Mouse (Mus musculus) testis, adult 2 months (tissue): ENCODE measurements at regions not wholly inside any gene's neighbourhood (a gene's known extent, or its start where the extent isn't known, plus 50 kb on each side); places are given as distances from the start of the nearest gene placed in this dataset.

Source experiments
- CTCF ChIP-seq: fragments of 200-500 bp; IDR thresholded peaks from 2 replicates; pipeline ENCODE4 v1.5.1; 2012; ENCODE audit warnings: low read depth, mild to moderate bottlenecking, inconsistent platforms, low read length, moderate library complexity; ENCODE audit not compliant: control insufficient read depth, insufficient read depth, insufficient replicate concordance
- POLR2A ChIP-seq: fragments of 200-500 bp; IDR thresholded peaks from 2 replicates; pipeline ENCODE4 v1.6.1; 2012; ENCODE audit warnings: low read depth, mild to moderate bottlenecking, inconsistent platforms, low read length, moderate library complexity; ENCODE audit not compliant: control insufficient read depth

- TF ChIP-seq CTCF (no peak), POLR2A (no peak)
Measured at GRCm38 (mm10) chr5:111864606-111865005, 130.9 kb downstream of the Gm26897 start.
